Mouse (Mus musculus) heart, adult 2 months (tissue): ENCODE data around the gene Med29.
A peak's percentile ranks its signal among the peaks of the same experiment; 100 is the strongest.

ENCODE experiments used
- CTCF ChIP-seq: fragments of 200-600 bp; IDR thresholded peaks from 2 replicates; pipeline ENCODE4 v1.8.1; 2022; ENCODE audit warnings: antibody characterized with exemption, mild to moderate bottlenecking, moderate library complexity
- EP300 ChIP-seq: fragments of 200-500 bp; IDR thresholded peaks from 2 replicates; pipeline ENCODE4 v1.6.1; 2011; ENCODE audit warnings: low read depth, low read length, control low read depth; ENCODE audit not compliant: insufficient read depth
- POLR2A ChIP-seq: fragments of 200-500 bp; IDR thresholded peaks from 2 replicates; pipeline ENCODE4 v1.6.1; 2011; ENCODE audit warnings: mild to moderate bottlenecking, low read depth, low read length, control low read depth; ENCODE audit not compliant: insufficient read depth

GRCm38 (mm10) chr7:28344637-28345036, 47.9 kb downstream of the Med29 start:
- TF ChIP-seq POLR2A (no peak), CTCF (peak; percentile 85), EP300 (peak; percentile 18; the same call in 1 of the 2 replicates)
